Mouse (Mus musculus): ENCODE results near the gene Prrxl1.

Prrxl1 gene

DNA sequence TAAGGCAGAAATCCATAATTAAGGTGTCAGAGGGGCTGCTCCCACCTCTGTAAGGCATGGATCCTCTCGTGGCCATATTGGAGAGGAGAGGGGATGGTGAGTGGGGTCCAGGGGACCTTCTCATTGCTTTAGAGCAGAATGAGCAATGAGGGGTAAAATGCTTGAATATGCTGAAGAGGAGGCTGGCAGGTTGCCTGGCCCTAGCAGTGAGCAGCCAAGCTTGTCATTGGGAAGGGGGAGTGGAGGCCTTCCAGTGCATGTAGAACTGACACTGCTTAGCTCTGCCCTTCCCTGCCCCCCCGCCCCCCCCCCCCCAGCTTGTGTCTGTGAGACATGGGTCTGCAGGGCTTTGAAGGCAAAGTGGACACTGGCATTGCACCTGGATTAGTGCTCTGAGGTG lies 28.1 kb downstream of the Prrxl1 start:
- no peak for DNase-seq (ENCODE audit: low spot score)

GRCm38 (mm10) chr14:32628584-32628983 lies 29.4 kb downstream of the Prrxl1 start:
- no peak for DNase-seq (ENCODE audit: low spot score)

DNA sequence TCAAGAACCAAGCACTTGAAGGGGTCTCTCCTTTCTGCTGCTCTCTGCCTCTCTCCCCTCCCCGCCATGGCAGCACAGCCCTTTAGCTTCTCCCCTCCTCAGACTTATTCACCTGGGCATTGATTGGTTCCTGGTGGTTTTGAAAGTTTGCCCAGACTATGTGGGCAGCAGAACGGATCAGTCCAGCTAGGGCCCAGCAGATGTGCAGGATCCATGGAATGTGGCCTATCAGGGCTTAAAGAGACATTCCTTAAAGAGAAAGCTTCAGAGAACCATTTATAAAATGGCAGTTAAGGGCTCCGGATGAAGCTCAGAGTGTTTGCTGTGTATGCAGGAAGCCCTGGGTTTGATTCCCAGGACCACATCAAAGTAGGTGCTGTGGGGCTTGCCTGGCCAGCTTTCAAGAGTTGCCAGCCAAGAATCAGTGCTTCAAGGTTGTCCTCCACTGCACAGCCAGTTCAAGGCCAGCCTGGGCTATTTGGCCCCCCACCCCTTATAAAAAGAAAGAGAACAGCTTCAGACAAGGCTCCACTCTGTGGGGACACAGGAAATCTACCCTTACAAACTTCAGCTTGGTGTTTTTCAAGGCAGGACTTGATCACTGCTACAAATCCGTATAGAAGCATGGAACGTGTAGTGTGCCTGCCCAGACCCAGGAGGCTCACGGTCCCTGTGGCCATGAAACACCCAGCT lies 33.8 kb downstream of the Prrxl1 start:
- no peak for DNase-seq (ENCODE audit: low spot score)

- DNase-seq (ENCODE audit: low spot score), result no peak
Observed at GRCm38 (mm10) chr14:32634015-32634682, 34.9 kb downstream of the Prrxl1 start.

- no peak for DNase-seq (ENCODE audit: low spot score)
Observed at GRCm38 (mm10) chr14:32638485-32638884, 39.3 kb downstream of the Prrxl1 start.

DNA sequence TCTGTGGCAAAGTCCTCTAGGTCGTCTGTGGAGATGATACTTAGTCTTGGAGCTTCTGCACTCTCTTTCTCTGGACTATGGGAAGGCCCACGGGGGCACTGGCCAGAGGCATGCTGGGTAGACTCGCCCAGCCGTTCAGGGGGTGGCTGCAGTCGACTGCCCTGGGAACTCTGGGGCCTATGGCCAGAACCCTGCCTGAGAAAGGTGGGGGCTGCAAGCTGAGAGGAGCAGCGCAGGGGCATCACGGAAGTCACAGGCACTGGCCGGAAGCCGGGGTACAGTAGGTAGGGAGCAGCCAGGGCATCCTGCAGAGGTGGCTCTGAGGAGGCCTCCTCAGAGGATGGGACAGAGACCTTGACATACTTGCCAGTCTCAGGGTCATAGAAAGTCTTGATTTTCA lies 60.6 kb downstream of the Prrxl1 start:
- no peak for DNase-seq (ENCODE audit: low spot score)

DNA sequence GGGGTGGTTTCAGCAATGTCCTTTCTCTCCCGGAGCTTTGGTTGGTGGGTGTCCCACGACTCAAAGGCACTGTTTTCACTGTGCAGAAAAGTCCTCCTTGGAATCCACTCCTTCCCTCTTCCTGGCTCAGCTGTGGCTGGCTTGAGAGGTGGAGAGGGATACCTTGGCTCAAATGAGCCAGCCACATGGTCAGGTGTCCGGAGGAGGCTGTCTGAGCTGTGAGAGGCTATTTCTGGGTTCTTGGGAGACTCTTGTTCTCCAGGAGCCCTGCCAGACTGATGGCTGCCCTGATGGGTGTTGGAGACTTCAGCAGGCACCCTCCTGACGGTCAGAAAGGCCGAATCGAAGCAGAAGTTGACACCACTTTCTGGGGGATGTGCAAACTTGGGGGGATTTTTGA lies 63.9 kb downstream of the Prrxl1 start:
- no peak for DNase-seq (ENCODE audit: low spot score)

GRCm38 (mm10) chr14:32673178-32673577 lies 74.0 kb downstream of the Prrxl1 start:
- no peak for DNase-seq (ENCODE audit: low spot score)

DNA sequence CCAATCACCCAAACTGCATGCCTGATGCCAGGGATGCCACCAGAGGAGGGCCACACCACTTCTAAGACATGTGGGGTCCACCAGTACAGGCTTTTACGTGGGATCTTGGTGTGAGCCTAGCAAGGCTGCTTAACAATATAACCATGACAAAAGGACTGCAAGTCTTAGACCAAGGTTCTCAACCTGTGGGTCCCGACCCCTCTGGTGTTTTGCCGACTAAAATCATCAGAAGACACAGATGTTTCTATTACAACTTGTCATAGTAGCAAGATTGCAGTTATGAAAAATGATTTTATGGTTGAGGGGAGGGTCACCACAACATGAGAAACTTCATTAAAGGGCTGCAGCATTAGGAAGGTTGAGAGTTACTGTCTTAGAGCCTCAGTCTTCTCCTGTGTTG lies 79.4 kb downstream of the Prrxl1 start:
- DNase-seq (ENCODE audit: low spot score), result no peak

DNA sequence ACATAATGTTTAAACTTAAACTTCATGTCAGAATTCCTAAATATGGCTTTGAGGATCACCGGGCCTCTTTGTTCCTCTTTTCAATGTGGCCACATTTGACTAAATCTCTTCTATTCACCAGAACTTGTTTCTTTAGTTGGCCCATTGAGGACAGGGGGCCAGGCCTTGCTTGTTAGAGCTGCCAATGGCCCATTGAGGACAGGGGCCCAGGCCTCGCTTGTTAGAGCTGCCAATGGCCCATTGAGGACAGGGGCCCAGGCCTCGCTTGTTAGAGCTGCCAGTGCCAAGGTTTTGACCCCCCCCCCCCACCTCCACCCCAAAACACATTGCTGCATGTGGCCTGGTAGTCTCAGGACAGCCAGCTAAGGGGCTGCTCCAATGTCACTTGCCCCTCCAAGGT lies 82.4 kb downstream of the Prrxl1 start:
- DNase-seq (ENCODE audit: low spot score), result no peak

DNA sequence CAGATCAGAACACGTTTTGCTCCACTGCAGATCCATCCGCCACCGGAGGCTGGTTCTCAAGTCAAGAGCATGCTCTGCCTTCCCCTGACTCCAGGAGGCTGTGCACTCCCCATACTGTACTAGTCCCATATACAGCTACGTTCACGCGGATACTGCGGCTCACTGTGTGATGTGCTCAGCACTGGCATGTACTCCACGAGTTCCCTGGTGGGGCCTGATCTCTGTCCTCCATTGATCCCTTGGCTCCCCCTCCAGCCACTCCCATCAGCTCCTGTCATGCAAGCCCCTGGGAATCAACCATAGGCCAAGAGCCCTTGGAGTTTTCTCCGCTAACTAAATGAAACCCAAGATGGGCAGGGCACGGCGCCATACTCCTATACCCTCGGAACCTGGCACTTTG lies 83.3 kb downstream of the Prrxl1 start:
- no peak for DNase-seq (ENCODE audit: low spot score)

GRCm38 (mm10) chr14:32683251-32683838 lies 84.1 kb downstream of the Prrxl1 start:
- DNase-seq (ENCODE audit: low spot score), result no peak

- DNase-seq (ENCODE audit: low spot score), result no peak
Observed at GRCm38 (mm10) chr14:32683982-32684734, 85.0 kb downstream of the Prrxl1 start.

DNA sequence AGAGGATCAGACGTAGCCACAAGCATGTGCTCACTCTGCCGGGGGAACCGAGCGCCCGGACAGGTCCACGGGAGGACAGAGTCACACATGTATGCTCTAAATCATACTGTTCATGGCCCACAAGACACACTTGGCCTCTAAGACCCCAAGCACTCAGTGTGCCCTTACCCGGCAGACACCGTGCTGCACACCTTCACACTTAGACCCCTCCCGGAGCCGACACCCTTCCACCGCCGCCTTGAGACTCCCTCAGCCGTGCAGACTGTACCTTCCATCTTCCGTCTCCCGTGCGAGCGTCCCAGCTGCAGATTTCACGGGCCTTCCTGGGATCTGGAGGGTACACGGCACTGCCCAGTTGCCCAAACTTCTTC lies 85.5 kb downstream of the Prrxl1 start:
- no peak for DNase-seq (ENCODE audit: low spot score)

- DNase-seq (ENCODE audit: low spot score), result no peak
Observed at GRCm38 (mm10) chr14:32685124-32685826, 86.1 kb downstream of the Prrxl1 start, which contains the start of gene 3425401B19Rik. TSS of gene 3425401B19Rik (minus strand) at chr14:32685293.

- DNase-seq (ENCODE audit: low spot score), result no peak
Observed at GRCm38 (mm10) chr14:32695906-32696305, 96.7 kb downstream of the Prrxl1 start.

GRCm38 (mm10) chr14:32696344-32696743 lies 97.1 kb downstream of the Prrxl1 start:
- no peak for DNase-seq (ENCODE audit: low spot score)

GRCm38 (mm10) chr14:32697774-32698173 lies 98.6 kb downstream of the Prrxl1 start:
- DNase-seq (ENCODE audit: low spot score), result no peak

GRCm38 (mm10) chr14:32698556-32698955 lies 99.3 kb downstream of the Prrxl1 start:
- no peak for DNase-seq (ENCODE audit: low spot score)

Data from spleen, adult 12 weeks (tissue).